Mouse (Mus musculus): ENCODE measurements around the gene Krtcap2.

The Krtcap2 gene

GRCm38 (mm10) chr3:89225321-89225815 lies 20.4 kb upstream of the Krtcap2 start:
- in situ Hi-C loops (cut with MseI, MboI) = no loop called here

- in situ Hi-C loops (cut with MseI, MboI) = no loop called here
Measured at GRCm38 (mm10) chr3:89225918-89226317, 19.8 kb upstream of the Krtcap2 start.

- in situ Hi-C loops (cut with MseI, MboI) = no loop called here
Measured at GRCm38 (mm10) chr3:89226361-89226760, 19.4 kb upstream of the Krtcap2 start.

GRCm38 (mm10) chr3:89226900-89227299 lies 18.9 kb upstream of the Krtcap2 start, which contains the start of gene Mtx1:
Gene Mtx1 (minus strand): TSS chr3:89227088.
- in situ Hi-C loops (cut with MseI, MboI) = no loop called here

GRCm38 (mm10) chr3:89227307-89228179 lies 18.2 kb upstream of the Krtcap2 start:
- in situ Hi-C loops (cut with MseI, MboI) = no loop called here

- in situ Hi-C loops (cut with MseI, MboI) = no loop called here
Measured at GRCm38 (mm10) chr3:89228180-89228549, 17.6 kb upstream of the Krtcap2 start.

GRCm38 (mm10) chr3:89228836-89229235 lies 16.9 kb upstream of the Krtcap2 start, which contains the start of gene Muc1:
Gene Muc1 (plus strand): TSS chr3:89229057.
- in situ Hi-C loops (cut with MseI, MboI) = no loop called here

GRCm38 (mm10) chr3:89229276-89229675 lies 16.5 kb upstream of the Krtcap2 start:
- in situ Hi-C loops (cut with MseI, MboI) = no loop called here

- in situ Hi-C loops (cut with MseI, MboI) = no loop called here
Measured at GRCm38 (mm10) chr3:89230561-89230960, 15.2 kb upstream of the Krtcap2 start.

- in situ Hi-C loops (cut with MseI, MboI) = no loop called here
Measured at GRCm38 (mm10) chr3:89231345-89231744, 14.4 kb upstream of the Krtcap2 start.

GRCm38 (mm10) chr3:89231772-89232275 lies 13.9 kb upstream of the Krtcap2 start:
- in situ Hi-C loops (cut with MseI, MboI) = no loop called here

- in situ Hi-C loops (cut with MseI, MboI) = no loop called here
Measured at GRCm38 (mm10) chr3:89232614-89233013, 13.2 kb upstream of the Krtcap2 start.

- in situ Hi-C loops (cut with MseI, MboI) = no loop called here
Measured at GRCm38 (mm10) chr3:89233562-89234110, 12.1 kb upstream of the Krtcap2 start.

GRCm38 (mm10) chr3:89236516-89236915 lies 9.2 kb upstream of the Krtcap2 start:
- in situ Hi-C loops (cut with MseI, MboI) = no loop called here

GRCm38 (mm10) chr3:89237682-89238081 lies 8.1 kb upstream of the Krtcap2 start:
- in situ Hi-C loops (cut with MseI, MboI) = no loop called here

GRCm38 (mm10) chr3:89238494-89238893 lies 7.3 kb upstream of the Krtcap2 start:
- in situ Hi-C loops (cut with MseI, MboI) = no loop called here

GRCm38 (mm10) chr3:89242331-89242895 lies 3.4 kb upstream of the Krtcap2 start:
- in situ Hi-C loops (cut with MseI, MboI) = loop anchor here in 1 of 2 experiments (10.0 kb wide), 1 partner anchor 52 kb away; no protein-coding TSS in a partner anchor

- in situ Hi-C loops (cut with MseI, MboI) = loop anchor here in 1 of 2 experiments (10.0 kb wide), 1 partner anchor 51 kb away; no protein-coding TSS in a partner anchor
Measured at GRCm38 (mm10) chr3:89243609-89244008, 2.2 kb upstream of the Krtcap2 start.

- in situ Hi-C loops (cut with MseI, MboI) = loop anchor here in 1 of 2 experiments (10.0 kb wide), 1 partner anchor 50 kb away; no protein-coding TSS in a partner anchor
Measured at GRCm38 (mm10) chr3:89244158-89244981, 1.4 kb upstream of the Krtcap2 start.

GRCm38 (mm10) chr3:89244982-89245687 lies 631 bp upstream of the Krtcap2 start:
- in situ Hi-C loops (cut with MseI, MboI) = loop anchor here in 1 of 2 experiments (10.0 kb wide), 1 partner anchor 50 kb away; no protein-coding TSS in a partner anchor
